Mouse (Mus musculus): Measurements from ENCODE around the gene 4930590J08Rik. TPM values are rescaled to one million over a fixed set of nuclear protein-coding genes. Genes with fewer than 3 reads are reported as not detected.
"Not testable (repeated sequence)": the region's sequence is repeated elsewhere in the genome, so short reads cannot be mapped to it uniquely, and the experiment has no call there.

The 4930590J08Rik gene
- polyA plus RNA-seq, 1 experiment: 134 TPM

DNA sequence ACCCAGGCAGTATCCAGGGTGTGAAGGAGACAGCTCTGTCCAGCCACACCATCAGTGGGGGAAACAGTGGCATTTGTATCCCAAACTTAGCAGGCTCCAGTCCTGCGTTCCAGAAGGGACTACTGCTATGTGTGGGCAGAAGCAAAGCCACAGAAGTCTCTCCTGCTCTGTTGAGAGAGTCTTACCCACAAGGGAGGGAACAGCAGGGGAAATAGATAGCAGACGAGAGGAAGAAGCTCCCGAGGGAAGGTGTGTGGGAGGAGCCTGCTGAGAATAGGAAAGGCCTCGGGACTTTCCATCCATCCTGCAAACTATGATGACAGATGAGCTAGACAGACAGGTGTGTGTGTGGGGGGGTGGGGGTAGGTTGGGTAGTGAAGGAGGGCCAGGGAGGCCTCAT is 14.7 kb downstream of the 4930590J08Rik start:
- no peaks in the 10 kb centered on the region for H3K4me1 ChIP-seq (ENCODE audit: control insufficient read depth, insufficient read depth, low read length)
- no peaks in the 10 kb centered on the region for H3K36me3 ChIP-seq (ENCODE audit: control insufficient read depth, insufficient read depth, low read length)
- no peak overlapping the region for H3K27ac ChIP-seq (ENCODE audit: control insufficient read depth, insufficient read depth, low read depth, low read length)
- H3K4me3 ChIP-seq (ENCODE audit: control insufficient read depth, low read depth, low read length): no peak overlapping the region
- no peak for TF ChIP-seq CTCF (IDR thresholded peaks at IDR 0.05; ENCODE audit: control insufficient read depth, insufficient read depth, insufficient replicate concordance, low read depth, low read length)
- no peak for TF ChIP-seq POLR2A (IDR thresholded peaks at IDR 0.05; ENCODE audit: control insufficient read depth, low read depth, low read length)
- no peaks in the 10 kb centered on the region for H3K27me3 ChIP-seq (ENCODE audit: control insufficient read depth, insufficient read depth, low read length)

DNA sequence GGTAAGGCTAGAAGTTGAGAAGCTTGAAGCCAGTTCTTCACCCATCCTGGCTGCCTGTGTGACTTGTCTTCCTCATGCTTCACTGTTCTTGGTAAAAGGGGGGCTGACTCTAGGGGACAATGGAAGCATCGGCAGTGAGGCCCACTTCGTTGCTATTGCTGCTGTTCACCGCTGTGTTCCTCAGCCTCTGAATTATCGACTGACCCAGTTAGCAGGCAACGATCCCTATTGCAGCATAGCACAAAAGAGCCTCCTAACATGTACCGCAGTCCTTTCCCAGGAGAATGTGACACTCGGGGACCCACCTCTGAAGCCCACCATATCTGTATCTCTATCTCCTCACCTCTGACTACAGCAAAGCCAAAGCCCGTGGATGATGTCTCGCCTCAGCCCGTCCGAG is 15.1 kb downstream of the 4930590J08Rik start:
- no peaks in the 10 kb centered on the region for H3K27me3 ChIP-seq (ENCODE audit: control insufficient read depth, insufficient read depth, low read length)
- H3K36me3 ChIP-seq (ENCODE audit: control insufficient read depth, insufficient read depth, low read length): no peaks in the 10 kb centered on the region
- no peaks in the 10 kb centered on the region for H3K4me1 ChIP-seq (ENCODE audit: control insufficient read depth, insufficient read depth, low read length)
- no peak overlapping the region for H3K27ac ChIP-seq (ENCODE audit: control insufficient read depth, insufficient read depth, low read depth, low read length)
- no peak overlapping the region for H3K4me3 ChIP-seq (ENCODE audit: control insufficient read depth, low read depth, low read length)
- no peak for TF ChIP-seq POLR2A (IDR thresholded peaks at IDR 0.05; ENCODE audit: control insufficient read depth, low read depth, low read length)
- no peak for TF ChIP-seq CTCF (IDR thresholded peaks at IDR 0.05; ENCODE audit: control insufficient read depth, insufficient read depth, insufficient replicate concordance, low read depth, low read length)

GRCm38 (mm10) chr6:91931231-91931630 is 28.6 kb downstream of the 4930590J08Rik start:
- H3K27ac ChIP-seq (ENCODE audit: control insufficient read depth, insufficient read depth, low read depth, low read length): no peak overlapping the region
- no peak overlapping the region for H3K4me3 ChIP-seq (ENCODE audit: control insufficient read depth, low read depth, low read length)
- no peaks in the 10 kb centered on the region; the same call in 1 of the 2 replicates for H3K36me3 ChIP-seq (ENCODE audit: control insufficient read depth, insufficient read depth, low read length)
- H3K27me3 ChIP-seq (ENCODE audit: control insufficient read depth, insufficient read depth, low read length): no peaks in the 10 kb centered on the region
- TF ChIP-seq POLR2A (IDR thresholded peaks at IDR 0.05; ENCODE audit: control insufficient read depth, low read depth, low read length) (no peak), CTCF (IDR thresholded peaks at IDR 0.05; ENCODE audit: control insufficient read depth, insufficient read depth, insufficient replicate concordance, low read depth, low read length) (no peak)
- H3K4me1 ChIP-seq (ENCODE audit: control insufficient read depth, insufficient read depth, low read length): no peaks in the 10 kb centered on the region

- H3K4me3 ChIP-seq (ENCODE audit: control insufficient read depth, low read depth, low read length): no peak overlapping the region
- TF ChIP-seq CTCF (IDR thresholded peaks at IDR 0.05; ENCODE audit: control insufficient read depth, insufficient read depth, insufficient replicate concordance, low read depth, low read length): no peak
- no peak for TF ChIP-seq POLR2A (IDR thresholded peaks at IDR 0.05; ENCODE audit: control insufficient read depth, low read depth, low read length)
- H3K36me3 ChIP-seq (ENCODE audit: control insufficient read depth, insufficient read depth, low read length): no peaks in the 10 kb centered on the region
- H3K27me3 ChIP-seq (ENCODE audit: control insufficient read depth, insufficient read depth, low read length): no peaks in the 10 kb centered on the region
- no peak overlapping the region for H3K27ac ChIP-seq (ENCODE audit: control insufficient read depth, insufficient read depth, low read depth, low read length)
- no peaks in the 10 kb centered on the region for H3K4me1 ChIP-seq (ENCODE audit: control insufficient read depth, insufficient read depth, low read length)
Observed at GRCm38 (mm10) chr6:91938491-91938890, 35.9 kb downstream of the 4930590J08Rik start.

DNA sequence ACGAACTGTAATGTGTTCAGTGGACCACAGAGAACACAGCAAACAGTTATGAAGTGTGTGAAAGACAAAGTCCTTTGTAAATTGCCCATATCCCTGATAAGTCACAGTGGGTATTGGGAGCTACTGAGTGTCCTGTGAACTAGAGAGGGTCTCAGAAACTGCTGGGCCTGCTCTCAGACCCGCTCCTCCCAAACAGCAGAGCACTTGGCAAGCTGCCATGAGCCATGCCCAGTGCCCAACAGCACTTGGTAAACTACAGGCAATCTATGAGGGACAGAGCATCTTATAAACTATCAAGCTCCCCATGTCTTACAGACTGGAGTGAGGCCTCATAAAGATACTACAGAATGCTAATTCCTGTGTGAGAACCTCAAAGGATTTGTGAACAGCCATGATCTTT is 45.8 kb downstream of the 4930590J08Rik start:
- TF ChIP-seq CTCF (IDR thresholded peaks at IDR 0.05; ENCODE audit: control insufficient read depth, insufficient read depth, insufficient replicate concordance, low read depth, low read length) (no peak), POLR2A (IDR thresholded peaks at IDR 0.05; ENCODE audit: control insufficient read depth, low read depth, low read length) (no peak)
- H3K4me3 ChIP-seq (ENCODE audit: control insufficient read depth, low read depth, low read length): no peak overlapping the region
- no peaks in the 10 kb centered on the region for H3K4me1 ChIP-seq (ENCODE audit: control insufficient read depth, insufficient read depth, low read length)
- H3K36me3 ChIP-seq (ENCODE audit: control insufficient read depth, insufficient read depth, low read length): no peaks in the 10 kb centered on the region
- H3K27ac ChIP-seq (ENCODE audit: control insufficient read depth, insufficient read depth, low read depth, low read length): no peak overlapping the region
- H3K27me3 ChIP-seq (ENCODE audit: control insufficient read depth, insufficient read depth, low read length): no peaks in the 10 kb centered on the region

GRCm38 (mm10) chr6:91958015-91958414 is 55.4 kb downstream of the 4930590J08Rik start:
- not testable (repeated sequence) for H3K4me1 ChIP-seq (ENCODE audit: control insufficient read depth, insufficient read depth, low read length); H3K27ac ChIP-seq (ENCODE audit: control insufficient read depth, insufficient read depth, low read depth, low read length); H3K27me3 ChIP-seq (ENCODE audit: control insufficient read depth, insufficient read depth, low read length); H3K4me3 ChIP-seq (ENCODE audit: control insufficient read depth, low read depth, low read length); H3K36me3 ChIP-seq (ENCODE audit: control insufficient read depth, insufficient read depth, low read length)

DNA sequence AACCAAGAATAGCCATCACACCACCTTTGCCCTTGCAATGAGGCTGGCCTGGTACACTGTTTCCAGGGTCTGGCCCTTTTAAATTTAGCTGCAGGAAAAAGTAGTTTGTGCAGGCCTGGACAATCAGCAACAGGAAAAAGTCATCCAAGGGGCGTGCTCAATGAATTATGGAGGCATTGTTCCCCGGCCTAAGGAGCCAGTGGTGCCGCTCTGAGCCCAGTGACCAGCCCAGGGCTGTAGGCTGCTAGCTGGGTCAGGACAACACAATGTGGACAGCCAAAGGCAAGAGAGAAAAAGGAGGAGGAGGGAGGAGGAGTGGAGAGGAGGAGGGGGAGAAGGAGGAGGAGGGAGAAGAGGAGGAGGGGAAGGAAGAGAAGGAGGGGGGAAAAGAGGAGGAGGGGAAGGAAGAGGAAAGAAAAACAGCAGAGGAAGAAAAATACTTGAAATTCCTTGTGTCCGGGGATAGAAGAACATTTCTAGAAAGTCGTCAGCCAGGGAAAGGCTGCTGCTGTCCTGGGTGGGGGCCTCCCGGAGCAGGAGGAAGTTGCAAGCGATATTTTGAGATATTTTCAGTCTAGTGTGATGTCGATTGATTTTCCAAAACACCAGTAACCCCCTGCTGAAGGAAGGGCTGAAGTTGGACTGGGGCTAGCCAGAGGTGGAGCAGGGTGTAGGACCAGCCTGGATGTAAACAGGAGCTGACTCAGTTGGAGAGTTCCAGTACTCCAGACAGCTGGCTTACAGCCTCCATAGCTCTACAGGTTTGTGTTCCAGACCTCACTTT is 57.6 kb downstream of the 4930590J08Rik start:
- Histone ChIP-seq H3K27me3 (ENCODE audit: control insufficient read depth, insufficient read depth, low read length) (no peaks in the 10 kb centered on the region), H3K36me3 (ENCODE audit: control insufficient read depth, insufficient read depth, low read length) (no peaks in the 10 kb centered on the region), H3K4me1 (ENCODE audit: control insufficient read depth, insufficient read depth, low read length) (no peaks in the 10 kb centered on the region), H3K27ac (ENCODE audit: control insufficient read depth, insufficient read depth, low read depth, low read length) (no peak overlapping the region), H3K4me3 (ENCODE audit: control insufficient read depth, low read depth, low read length) (no peak overlapping the region)
- TF ChIP-seq CTCF (IDR thresholded peaks at IDR 0.05; ENCODE audit: control insufficient read depth, insufficient read depth, insufficient replicate concordance, low read depth, low read length) (no peak), POLR2A (IDR thresholded peaks at IDR 0.05; ENCODE audit: control insufficient read depth, low read depth, low read length) (no peak)

Measured in testis, adult 2 months (tissue).